Mouse (Mus musculus) left cerebral cortex, postnatal 14 days (tissue): ENCODE results near the gene Smc1a. TPM values are rescaled to one million over a fixed set of nuclear protein-coding genes. Genes with fewer than 3 reads are reported as not detected.

ENCODE experiments used
- total RNA-seq, 2 experiments: library from RNA; stranded (reverse); gene quantifications; 2 replicates each; pipeline ENCODE4 v1.2.3; 2021

Smc1a gene
- total RNA-seq, 2 experiments from 2014 or later, result 46.6 to 49.5 TPM

Other genes with a start within 250 kb of the Smc1a start
- 100 to 1,000 TPM; 267 to 285 TPM for gene Huwe1, start 215.6 kb upstream of the Smc1a start, total RNA-seq
- gene Hsd17b10, start 14.6 kb upstream of the Smc1a start, total RNA-seq, result 10 to 100 TPM; 41.4 to 45.4 TPM
- 1 to 10 TPM in 1 of 2 experiments, not detected in 1; 2.2 TPM for gene Ribc1, start 133 bp upstream of the Smc1a start, total RNA-seq
- gene Iqsec2, start 127.8 kb downstream of the Smc1a start, total RNA-seq, result 100 to 1,000 TPM; 147 to 149 TPM
- 10 to 100 TPM; 59.4 to 69.8 TPM for gene Kdm5c, start 216.6 kb downstream of the Smc1a start, total RNA-seq